ENCODE assay signal across 23 mouse cellular contexts in the genomic region with DNA sequence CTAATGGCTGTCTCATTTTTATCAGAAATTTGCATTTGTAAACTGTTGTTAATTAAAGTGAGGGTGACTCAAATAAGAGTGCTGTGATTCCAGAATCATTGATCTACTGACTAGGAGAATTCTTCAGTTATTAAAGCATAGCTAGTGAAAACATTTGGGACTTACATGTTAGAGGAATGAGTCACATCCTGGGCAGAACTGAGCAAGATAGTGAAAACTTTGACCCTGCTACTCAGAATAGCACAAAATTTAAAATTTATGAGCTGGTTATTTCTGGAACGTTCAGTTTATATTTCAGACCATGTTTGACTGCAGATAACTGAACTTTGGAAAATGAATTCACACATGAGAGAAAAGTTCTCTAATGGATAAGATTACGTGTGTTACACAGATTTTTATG.
DNase-seq lines count a peak whose midpoint lies in the region; ATAC-seq and TF ChIP-seq lines count a peak whose summit lies in the region.
"Had no signal": no experiment of that assay in that cellular context is flagged by ENCODE, and none has a peak within 500 bp of the region (broad histone marks: within the 10 kb centered on the region; RNA-seq: fewer than 3 reads in every experiment).

No protein-coding gene starts in this region.

- H3K4me2 ChIP-seq in kidney, embryonic 14.5 days (replicated peaks; ENCODE audit: low read depth, low read length) = no peak overlapping the region
- peak overlapping the region; percentile 12 for H3K4me2 ChIP-seq in myocyte (ENCODE audit: low read depth)
- H3K4me2 ChIP-seq in forebrain, embryonic 11.5 days (ENCODE audit: low read depth, low read length, severe bottlenecking) = no peak overlapping the region
- H3K4me2 ChIP-seq: embryonic facial prominence, embryonic 15.5 days; forebrain, embryonic 15.5 days; heart, embryonic 13.5 days; hindbrain, embryonic 12.5 days had no signal

- DNase-seq in kidney, adult 2 months = peak; percentile 3
- peak; percentile 76 for DNase-seq in 3T3-L1 (ENCODE audit: low read depth, low spot score)
- peak; percentile 42 for DNase-seq in Muller cell, postnatal 12 days (ENCODE audit: inconsistent ontology term)
- no peak for DNase-seq in left cerebral cortex, adult 9 months (ENCODE audit: low spot score in 2 of 2)
- DNase-seq in forebrain, embryonic 11.5 days (ENCODE audit: low spot score) = no peak
- DNase-seq: adrenal gland, postnatal 14 days; cerebellum, adult 2 months; cerebellum, postnatal 10 days; embryo, embryonic 11 days; gastrocnemius, postnatal 25 days; heart, postnatal 10 days; heart, postnatal 4 days; kidney, adult 11 months had no signal

- H3K79me2 ChIP-seq in myocyte (ENCODE audit: control insufficient read depth, insufficient read depth) = no peaks in the 10 kb centered on the region

- no peak overlapping the region for H3K9ac ChIP-seq in kidney, embryonic 14.5 days (ENCODE audit: low read depth, low read length)
- H3K9ac ChIP-seq in forebrain, embryonic 11.5 days (ENCODE audit: low read length) = no peak overlapping the region
- H3K9ac ChIP-seq: embryonic facial prominence, embryonic 15.5 days; forebrain, embryonic 15.5 days; heart, embryonic 13.5 days; hindbrain, embryonic 12.5 days had no signal

- H3K9me3 ChIP-seq in kidney, embryonic 14.5 days (ENCODE audit: control insufficient read depth, low read length) = no peaks in the 10 kb centered on the region
- no peaks in the 10 kb centered on the region for H3K9me3 ChIP-seq in forebrain, embryonic 11.5 days (ENCODE audit: control insufficient read depth, low read length)
- H3K9me3 ChIP-seq: embryonic facial prominence, embryonic 15.5 days; forebrain, embryonic 10.5 days; forebrain, embryonic 15.5 days; hindbrain, embryonic 12.5 days had no signal

- no peak overlapping the region for H3ac ChIP-seq in myocyte (ENCODE audit: control insufficient read depth, insufficient read length)

- H3K27ac ChIP-seq in kidney, adult 2 months (ENCODE audit: insufficient read depth, low read depth, low read length) = no peak overlapping the region
- H3K27ac ChIP-seq in kidney, embryonic 14.5 days (ENCODE audit: low read depth, low read length) = no peak overlapping the region
- no peak overlapping the region for H3K27ac ChIP-seq in forebrain, embryonic 11.5 days (ENCODE audit: low read depth, low read length)
- H3K27ac ChIP-seq: embryonic facial prominence, embryonic 15.5 days; forebrain, embryonic 10.5 days; forebrain, embryonic 15.5 days; heart, embryonic 13.5 days; hindbrain, embryonic 12.5 days; hindbrain, postnatal 0 days had no signal

- H3K27me3 ChIP-seq in kidney, adult 2 months (replicated peaks; ENCODE audit: control insufficient read depth, insufficient read depth, low read length) = no peaks in the 10 kb centered on the region
- no peaks in the 10 kb centered on the region for H3K27me3 ChIP-seq in kidney, embryonic 14.5 days (ENCODE audit: control insufficient read depth, insufficient read depth, low read length)
- no peaks in the 10 kb centered on the region for H3K27me3 ChIP-seq in myocyte (ENCODE audit: control insufficient read depth, insufficient read depth, insufficient read length)
- no peaks in the 10 kb centered on the region for H3K27me3 ChIP-seq in forebrain, embryonic 11.5 days (ENCODE audit: control insufficient read depth, insufficient read depth, low read length)
- H3K27me3 ChIP-seq: CH12.LX; embryonic facial prominence, embryonic 15.5 days; forebrain, embryonic 15.5 days; heart, embryonic 13.5 days; hindbrain, embryonic 12.5 days had no signal

- no peaks in the 10 kb centered on the region for H3K36me3 ChIP-seq in kidney, adult 2 months (ENCODE audit: control insufficient read depth, insufficient read depth, low read length)
- H3K36me3 ChIP-seq in kidney, embryonic 14.5 days (ENCODE audit: control insufficient read depth, insufficient read depth, low read length) = no peaks in the 10 kb centered on the region
- no peaks in the 10 kb centered on the region for H3K36me3 ChIP-seq in myocyte (ENCODE audit: control insufficient read depth, insufficient read depth)
- H3K36me3 ChIP-seq in forebrain, embryonic 11.5 days (ENCODE audit: control insufficient read depth, insufficient read depth, low read length) = no peaks in the 10 kb centered on the region
- H3K36me3 ChIP-seq: embryonic facial prominence, embryonic 15.5 days; forebrain, embryonic 10.5 days; forebrain, embryonic 15.5 days; heart, embryonic 13.5 days; hindbrain, embryonic 12.5 days had no signal

- 25% methylated on average over 2 of the region's 2 CpGs for WGBS in kidney, adult 2 months
- WGBS in kidney, embryonic 14.5 days = 53% methylated on average over 2 of the region's 2 CpGs
- WGBS in forebrain, embryonic 11.5 days = 78% methylated on average over 2 of the region's 2 CpGs

- no peak overlapping the region for H3K4me3 ChIP-seq in kidney, adult 2 months (ENCODE audit: insufficient read depth, low read depth, low read length)
- no peak overlapping the region for H3K4me3 ChIP-seq in kidney, embryonic 14.5 days (ENCODE audit: low read length)
- H3K4me3 ChIP-seq in myocyte = no peak overlapping the region
- no peak overlapping the region for H3K4me3 ChIP-seq in forebrain, embryonic 11.5 days (ENCODE audit: low read depth, low read length)
- H3K4me3 ChIP-seq: embryonic facial prominence, embryonic 15.5 days; erythroblast, embryonic 14.5 days; forebrain, embryonic 10.5 days; forebrain, embryonic 15.5 days; heart, embryonic 13.5 days; hindbrain, embryonic 12.5 days had no signal

- TF ChIP-seq POLR2A in kidney, adult 2 months (IDR thresholded peaks at IDR 0.05; ENCODE audit: low read depth, low read length) = no peak
- TF ChIP-seq POLR2A in myocyte (IDR thresholded peaks at IDR 0.05; ENCODE audit: insufficient read length, low read depth) = no peak

- no peaks in the 10 kb centered on the region for H3K4me1 ChIP-seq in kidney, adult 2 months (ENCODE audit: control insufficient read depth, insufficient read depth, low read length)
- no peaks in the 10 kb centered on the region for H3K4me1 ChIP-seq in kidney, embryonic 14.5 days (ENCODE audit: control insufficient read depth, insufficient read depth, low read length)
- H3K4me1 ChIP-seq in forebrain, embryonic 11.5 days (replicated peaks; ENCODE audit: control insufficient read depth, insufficient read depth, low read length) = no peaks in the 10 kb centered on the region
- H3K4me1 ChIP-seq: embryonic facial prominence, embryonic 15.5 days; forebrain, embryonic 10.5 days; forebrain, embryonic 15.5 days; heart, embryonic 13.5 days; hindbrain, embryonic 12.5 days had no signal

- no peak for TF ChIP-seq CTCF in kidney, adult 2 months (conservative IDR thresholded peaks at IDR 0.05; ENCODE audit: insufficient read depth, insufficient read length, low read depth, low read length)

- no peak for ATAC-seq in kidney, embryonic 14.5 days (ENCODE audit: low FRiP score, low TSS enrichment)
- ATAC-seq in forebrain, embryonic 11.5 days (replicated peaks; ENCODE audit: low FRiP score) = no peak
- ATAC-seq: forebrain, embryonic 15.5 days; hindbrain, postnatal 0 days had no signal

TF ChIP-seq in myocyte, 11 proteins besides CTCF, POLR2A, EP300 and RAD21:
- no peak for TF ChIP-seq CEBPB (IDR thresholded peaks at IDR 0.05; ENCODE audit: insufficient read depth, poor library complexity, severe bottlenecking)
- TF ChIP-seq MYOG (IDR thresholded peaks at IDR 0.05; ENCODE audit: control insufficient read depth in 1 of 3, insufficient read depth in 1 of 3, insufficient read length in 2 of 3, low read depth in 2 of 3) = no peak
- no peak for TF ChIP-seq E2F4 (IDR thresholded peaks at IDR 0.05; ENCODE audit: insufficient read depth)
- no peak for TF ChIP-seq POLR2AphosphoS2 (IDR thresholded peaks at IDR 0.05; ENCODE audit: insufficient read length, low read depth)
- TF ChIP-seq MAX (IDR thresholded peaks at IDR 0.05; ENCODE audit: low read depth) = no peak
- no peak for TF ChIP-seq USF1 (IDR thresholded peaks at IDR 0.05; ENCODE audit: low read depth)
- TF ChIP-seq TCF12 (IDR thresholded peaks at IDR 0.05; ENCODE audit: insufficient read depth, poor library complexity, severe bottlenecking) = no peak
- no peak for TF ChIP-seq SRF (IDR thresholded peaks at IDR 0.05; ENCODE audit: control insufficient read depth, insufficient read length, low read depth)
- TF ChIP-seq MYOD1 (IDR thresholded peaks at IDR 0.05; ENCODE audit: control insufficient read depth in 1 of 3, insufficient read length in 2 of 3, low read depth in 2 of 3) = no peak
- TF ChIP-seq REST (IDR thresholded peaks at IDR 0.05; ENCODE audit: insufficient read depth, insufficient read length) = no peak
- no peak for TF ChIP-seq TCF3 (IDR thresholded peaks at IDR 0.05; ENCODE audit: insufficient read length, low read depth)

Comparison
In these comparisons a context has a peak if more than half of its experiments do, and no peak if none do; other contexts are left out.
1. DNase-seq: peak in kidney, adult 2 months (single experiment), 3T3-L1 (single experiment) and Muller cell, postnatal 12 days (single experiment); none in left cerebral cortex, adult 9 months (0 of 2) and forebrain, embryonic 11.5 days (single experiment).